Mouse (Mus musculus): ENCODE data around the gene Chpt1.
A peak's percentile ranks its signal among the peaks of the same experiment; 100 is the strongest.
"Not testable (repeated sequence)": the region's sequence is repeated elsewhere in the genome, so short reads cannot be mapped to it uniquely, and the experiment has no call there.

The Chpt1 gene

DNA sequence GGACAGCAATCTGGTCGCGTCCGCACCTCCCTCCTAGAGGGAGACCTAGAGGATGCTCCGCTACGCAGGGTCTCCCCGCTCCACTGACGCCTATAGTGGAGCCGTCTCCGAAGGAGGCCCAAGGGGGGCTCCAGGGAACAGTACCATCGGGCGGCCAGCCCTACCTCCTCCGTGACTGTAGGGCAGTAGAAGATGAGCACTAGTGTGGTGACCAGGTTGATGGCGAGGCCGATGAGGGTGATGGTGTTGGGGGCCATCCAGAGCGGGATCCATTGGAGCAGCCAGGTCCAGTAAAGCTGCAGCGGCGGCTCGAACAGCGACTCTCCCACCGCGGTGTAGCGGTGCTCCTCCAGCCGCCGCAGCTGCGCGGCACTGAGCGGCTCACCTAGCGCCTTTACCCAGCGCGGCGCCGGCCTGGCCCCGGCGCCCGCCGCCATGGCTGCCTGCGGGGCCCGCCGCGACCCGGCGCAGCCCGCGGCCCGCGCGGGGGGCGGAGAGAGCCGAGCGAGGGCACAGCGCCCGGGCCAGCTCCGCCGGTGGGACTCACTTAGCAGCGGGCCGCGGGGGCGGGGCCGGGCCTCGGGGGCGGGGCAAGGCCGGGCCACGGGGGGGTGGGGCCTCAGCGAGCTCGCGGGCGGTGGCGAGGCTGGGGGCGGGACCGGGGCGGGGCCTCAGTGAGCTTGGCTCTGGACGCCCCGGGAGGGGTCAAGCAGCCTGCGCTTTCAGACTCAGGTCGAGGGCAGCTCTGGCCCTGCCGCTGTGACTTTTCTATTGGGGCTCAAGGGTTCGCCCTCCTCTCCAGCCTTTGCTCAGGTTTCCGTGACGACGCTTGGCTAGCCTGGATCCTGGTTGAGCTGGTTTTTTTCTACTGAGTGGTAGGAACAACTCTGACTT lies at the start of gene Chpt1:
Gene Chpt1 (minus strand): TSS at position 653 of the 894 bp plus-strand sequence.
- DNase-seq (ENCODE audit: low read depth) = peak; percentile 94

DNA sequence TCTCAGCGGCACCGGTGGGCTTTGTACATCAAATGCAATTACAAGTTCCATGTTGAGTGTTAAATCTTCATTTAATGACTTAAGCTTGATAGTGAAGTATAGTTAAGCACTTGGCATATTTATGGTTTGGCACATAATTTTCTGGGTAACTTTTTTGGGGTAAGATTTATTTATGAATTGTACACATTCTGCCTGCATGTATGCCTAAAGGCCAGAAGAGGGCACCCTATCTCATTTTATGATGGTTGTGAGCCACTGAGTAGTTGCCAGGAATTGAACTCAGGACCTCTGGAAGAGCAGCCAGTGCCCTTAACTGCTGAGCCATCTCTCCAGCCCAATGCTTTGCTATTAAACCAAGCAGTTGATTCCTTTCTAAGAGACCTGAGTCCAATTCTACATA lies 48.9 kb upstream of the Chpt1 start:
- peak; percentile 23 for DNase-seq (ENCODE audit: low read depth)

DNA sequence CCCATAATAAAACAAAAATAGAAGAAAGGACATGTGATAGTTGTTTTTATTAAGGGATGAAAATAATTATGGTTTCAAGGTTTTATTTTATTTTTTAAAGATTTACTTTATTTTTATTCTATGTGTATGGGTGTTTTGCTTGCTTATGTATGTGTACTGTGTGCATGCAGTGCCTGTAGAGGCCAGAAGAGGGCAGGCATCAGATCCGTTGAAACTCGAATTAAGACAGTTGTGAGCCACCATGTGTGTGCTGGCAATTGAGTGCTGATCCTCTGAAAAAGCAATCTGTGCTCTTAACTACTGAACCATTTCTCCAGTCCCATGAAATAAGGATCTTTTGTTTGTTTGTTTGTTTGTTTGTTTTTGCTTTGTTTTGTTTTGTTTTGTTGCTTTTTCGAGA lies 46.4 kb upstream of the Chpt1 start:
- peak; percentile 17 for DNase-seq (ENCODE audit: low read depth)

DNA sequence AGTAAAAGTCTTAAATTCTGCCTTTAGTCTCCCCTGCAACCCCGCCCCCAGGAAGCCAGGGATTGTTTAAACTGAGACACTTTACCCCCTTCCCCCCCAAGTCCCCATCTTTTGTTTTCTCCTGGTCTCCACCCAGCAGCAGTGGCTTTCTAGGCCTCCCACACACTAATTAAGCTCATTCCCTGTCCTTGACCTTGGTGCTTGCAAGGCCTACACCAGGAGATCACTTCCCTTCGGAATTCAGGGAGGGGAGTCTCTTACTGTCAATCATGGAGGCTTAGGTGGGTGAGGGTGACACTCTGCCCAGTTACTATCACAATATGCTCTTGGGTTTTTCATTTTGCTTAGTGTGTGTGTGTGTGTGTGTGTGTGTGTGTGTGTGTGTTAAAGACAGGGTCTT lies 43.8 kb upstream of the Chpt1 start:
- no peak for DNase-seq (ENCODE audit: low read depth)

DNA sequence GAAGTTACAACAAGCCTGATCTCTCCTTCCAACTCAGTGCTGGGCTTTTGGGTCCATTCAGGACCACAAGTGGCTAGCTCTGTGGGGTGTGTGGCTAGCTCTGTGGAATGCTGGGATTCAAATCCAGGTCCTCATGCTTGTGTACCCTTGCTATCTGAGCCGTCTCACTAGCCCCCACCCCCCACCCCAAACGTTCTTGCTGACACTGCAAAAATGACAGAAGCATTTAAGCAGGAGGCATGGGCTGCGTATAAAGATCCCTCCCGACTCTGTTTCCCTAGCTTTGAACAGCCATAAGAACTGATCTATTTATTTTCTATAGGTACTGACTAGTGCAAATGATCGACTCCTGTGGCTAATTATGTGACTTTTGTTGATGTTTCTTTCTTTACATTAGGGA lies 26.8 kb upstream of the Chpt1 start:
- DNase-seq (ENCODE audit: low read depth) = no peak

DNA sequence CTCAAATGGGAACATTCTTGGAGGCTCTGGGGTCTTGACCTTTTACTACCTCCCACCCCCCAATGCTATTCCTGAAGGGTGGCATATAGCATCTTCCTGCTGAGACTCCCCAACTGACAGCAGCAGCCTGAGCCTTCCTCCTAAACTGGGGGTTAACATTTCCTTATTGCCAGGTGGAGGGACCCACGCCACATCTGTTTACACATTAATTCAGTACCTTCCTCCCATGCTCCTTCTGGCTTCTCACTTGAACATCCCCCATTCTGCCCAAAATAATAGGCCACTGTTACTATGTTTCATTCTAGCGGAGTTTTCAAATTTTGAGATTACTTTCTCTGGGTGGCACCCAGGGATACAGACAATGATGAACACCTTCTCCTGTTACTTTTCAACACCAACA lies 20.1 kb upstream of the Chpt1 start:
- DNase-seq (ENCODE audit: low read depth) = no peak

DNA sequence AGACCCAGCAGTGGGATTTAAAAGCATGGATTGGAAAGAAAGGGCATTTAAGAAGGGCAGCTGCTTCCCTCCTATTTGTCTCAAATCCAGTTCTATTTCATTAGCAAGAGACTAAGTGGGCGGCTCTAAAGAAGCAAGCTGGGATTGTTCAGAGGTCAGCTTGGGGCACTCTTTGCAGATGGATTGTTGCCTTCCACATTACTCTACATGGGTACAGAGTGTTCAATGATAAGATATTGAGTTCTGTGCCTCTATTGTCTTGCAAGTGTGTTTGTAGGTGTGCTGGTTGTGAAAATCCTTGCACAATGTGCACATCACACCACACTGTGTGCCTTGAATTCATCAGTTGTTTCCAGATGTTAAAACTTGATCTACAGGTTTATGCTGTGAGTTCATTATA lies 19.3 kb upstream of the Chpt1 start:
- no peak for DNase-seq (ENCODE audit: low read depth)

DNA sequence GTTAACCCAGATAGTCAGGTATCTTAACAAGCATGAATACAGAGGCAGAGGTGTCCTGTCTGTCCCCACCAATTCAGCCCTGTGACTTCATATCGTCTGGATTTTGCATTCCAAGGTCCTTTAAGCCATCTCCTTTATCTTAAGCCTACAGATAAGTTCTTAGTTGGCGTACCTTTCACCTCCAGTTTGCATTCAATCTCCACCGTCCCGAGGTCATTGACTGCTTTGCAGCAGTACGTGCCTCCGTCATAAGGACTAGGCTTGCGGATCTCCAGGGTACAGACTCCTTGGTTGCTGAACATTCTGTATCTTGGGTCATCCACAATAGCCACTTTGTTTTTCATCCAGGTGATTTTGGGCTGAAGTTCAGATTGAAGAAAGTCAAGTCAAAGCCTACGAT lies 18.9 kb upstream of the Chpt1 start:
- no peak for DNase-seq (ENCODE audit: low read depth)

DNA sequence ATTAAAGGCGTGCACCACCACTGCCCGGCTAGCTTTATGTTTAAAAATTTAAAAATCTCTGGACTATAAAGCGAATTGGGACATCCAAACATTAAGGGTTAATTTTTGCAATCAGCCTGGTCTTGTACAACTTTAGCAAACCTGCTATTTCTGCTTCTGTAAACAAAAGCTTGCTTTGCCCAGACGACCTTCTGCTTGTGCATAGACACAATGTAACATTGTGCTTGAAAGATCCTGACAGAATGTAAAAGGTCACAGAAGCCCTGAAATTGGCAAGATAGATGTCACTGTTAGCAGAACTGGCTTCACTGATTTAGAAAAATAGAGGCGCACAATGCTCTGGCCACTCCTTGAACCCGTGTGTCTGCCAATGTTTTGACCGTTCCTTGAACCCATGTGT lies 11.2 kb upstream of the Chpt1 start:
- DNase-seq (ENCODE audit: low read depth) = not testable (repeated sequence)

DNA sequence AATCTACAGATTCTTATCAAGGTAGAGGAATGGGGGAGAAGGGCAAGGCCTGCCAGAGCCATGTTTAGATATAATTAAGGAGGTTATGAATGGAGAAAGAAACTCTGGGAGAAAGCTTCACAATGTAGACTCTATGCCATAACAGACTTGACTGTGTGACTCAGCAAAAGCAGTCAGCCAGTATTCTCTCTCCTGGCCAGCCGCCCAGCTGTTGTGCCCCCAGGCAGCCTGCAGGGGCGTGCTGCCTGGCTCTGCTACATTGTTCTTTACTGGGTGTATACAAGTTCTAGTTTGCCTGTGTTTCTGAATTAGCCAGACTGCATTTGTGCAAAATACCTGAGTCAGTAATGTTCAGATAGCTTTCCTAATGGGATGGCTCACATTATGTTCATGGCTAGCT lies 10.6 kb upstream of the Chpt1 start:
- DNase-seq (ENCODE audit: low read depth) = peak; percentile 97

DNA sequence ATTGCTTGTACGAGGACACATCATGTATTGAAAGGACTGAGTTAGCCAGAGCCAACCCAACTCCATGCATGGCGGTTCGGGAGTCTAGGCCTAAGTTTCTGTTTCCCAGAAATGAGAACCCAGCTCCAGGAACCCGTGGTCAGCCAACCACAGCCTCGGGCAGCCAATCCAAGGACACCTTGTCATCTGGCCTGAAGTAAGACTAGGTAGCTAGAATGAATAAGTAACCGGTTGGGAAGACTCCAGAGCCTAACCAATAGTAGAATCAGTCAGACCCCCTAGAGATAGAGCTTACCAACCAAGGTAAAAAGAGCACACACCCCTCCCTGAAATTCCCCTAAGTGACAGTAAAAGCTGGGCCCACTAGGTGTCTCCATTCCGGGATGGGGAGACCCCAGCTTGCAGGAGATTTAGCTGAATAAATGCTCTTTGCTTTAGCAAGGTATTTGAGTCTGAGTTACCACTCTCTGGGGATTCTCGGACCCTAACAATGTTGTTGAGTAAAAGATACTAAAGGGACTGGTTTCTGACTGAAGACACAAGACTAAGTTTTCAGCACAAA lies 9.8 kb upstream of the Chpt1 start:
- no peak for DNase-seq (ENCODE audit: low read depth)

DNA sequence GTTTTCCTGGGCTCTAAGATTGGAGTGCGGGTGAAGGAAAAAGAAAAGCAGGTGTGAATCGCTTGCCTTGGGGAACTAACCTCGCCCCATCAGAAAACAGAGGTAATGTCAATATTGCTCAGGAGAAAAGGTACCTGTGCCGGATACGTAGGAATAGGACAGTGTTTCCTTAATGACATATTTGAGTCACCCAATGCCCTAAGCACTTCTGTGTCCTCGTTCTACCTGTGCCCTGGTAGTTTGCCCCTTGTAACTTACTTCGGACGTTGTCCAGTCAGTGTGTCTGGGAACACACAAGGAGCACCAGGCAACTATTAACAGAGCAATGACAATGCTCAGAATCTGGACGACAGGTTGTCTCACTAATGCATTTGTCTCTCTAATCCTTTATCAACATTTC lies 7.5 kb upstream of the Chpt1 start:
- no peak for DNase-seq (ENCODE audit: low read depth)

DNA sequence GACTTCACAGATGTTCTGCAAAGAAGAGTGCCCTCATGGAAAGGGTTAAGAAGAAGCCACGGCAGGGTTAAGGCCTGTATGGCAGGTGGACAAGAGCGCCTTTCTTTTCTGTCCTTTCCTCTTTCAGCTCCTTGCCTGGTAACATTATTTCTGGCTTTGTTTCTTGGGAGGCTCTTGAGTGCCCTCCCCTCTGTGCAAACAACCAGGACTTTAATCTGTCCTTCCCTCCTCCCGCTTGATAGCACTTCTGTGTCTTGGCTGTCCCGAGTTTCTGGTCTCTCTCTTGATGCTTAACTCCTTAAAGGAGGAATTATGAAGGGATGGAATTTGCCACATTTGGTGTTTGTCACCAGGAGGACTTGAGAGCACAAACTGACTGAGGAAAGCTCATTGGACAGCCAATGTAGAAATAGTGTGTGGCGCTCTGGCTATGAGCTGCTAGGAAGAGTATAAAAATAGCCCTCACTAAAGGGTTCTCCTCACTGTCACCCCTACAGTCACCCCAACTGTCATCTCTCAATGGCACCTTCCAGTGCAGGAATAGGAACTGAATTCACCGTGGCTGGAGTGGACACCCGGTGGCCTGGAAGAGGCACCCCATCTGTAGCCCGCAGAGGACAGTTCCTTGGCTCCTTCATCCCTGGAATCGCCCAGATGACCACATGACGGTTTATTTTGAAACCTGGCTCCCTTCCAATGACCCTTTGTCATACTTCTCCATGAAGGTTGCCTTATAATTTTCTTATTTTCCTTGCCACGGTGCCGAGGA lies 6.8 kb upstream of the Chpt1 start:
- peak; percentile 17 for DNase-seq (ENCODE audit: low read depth)

DNA sequence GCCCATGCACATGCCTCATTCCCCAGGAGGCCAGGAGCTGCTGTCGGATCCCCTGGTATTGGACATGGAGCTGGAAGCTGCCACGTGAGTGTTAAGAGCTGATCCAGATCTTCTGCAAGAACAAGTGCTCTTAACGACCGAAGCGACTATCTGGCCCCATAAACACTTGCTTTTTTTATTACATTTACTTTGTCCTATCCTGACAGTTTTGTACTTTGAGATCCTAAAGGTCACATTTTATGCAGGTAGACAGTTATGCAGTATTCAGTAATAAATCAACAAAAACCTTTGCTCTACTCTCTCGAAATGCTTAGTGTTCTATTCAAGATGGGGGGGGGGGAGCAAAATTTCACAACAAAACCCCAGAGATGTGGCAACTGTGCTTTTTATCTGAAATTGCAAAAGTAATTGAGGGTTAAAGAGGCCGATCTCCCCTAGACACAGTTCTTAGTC lies 3.8 kb upstream of the Chpt1 start:
- DNase-seq (ENCODE audit: low read depth) = no peak

DNA sequence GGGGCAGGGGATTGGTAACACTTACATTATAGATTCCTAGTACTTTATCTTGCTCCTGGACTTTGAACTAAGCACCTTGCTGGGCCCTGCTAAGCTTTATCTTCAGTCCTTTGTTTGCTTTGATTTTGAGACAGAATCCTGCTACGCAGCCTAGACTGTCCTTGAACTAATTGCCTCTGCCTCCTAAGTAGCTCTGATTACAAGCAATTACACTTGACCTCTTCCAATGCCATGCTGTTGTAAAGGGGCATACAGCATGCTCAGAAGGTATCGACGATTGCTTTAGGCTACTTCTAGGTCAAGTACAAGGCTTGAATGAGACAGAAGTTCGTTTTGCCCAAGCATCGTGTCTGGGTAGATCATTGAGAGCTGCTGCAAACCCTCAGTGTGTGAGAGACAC lies 1.4 kb upstream of the Chpt1 start:
- DNase-seq (ENCODE audit: low read depth) = no peak

DNA sequence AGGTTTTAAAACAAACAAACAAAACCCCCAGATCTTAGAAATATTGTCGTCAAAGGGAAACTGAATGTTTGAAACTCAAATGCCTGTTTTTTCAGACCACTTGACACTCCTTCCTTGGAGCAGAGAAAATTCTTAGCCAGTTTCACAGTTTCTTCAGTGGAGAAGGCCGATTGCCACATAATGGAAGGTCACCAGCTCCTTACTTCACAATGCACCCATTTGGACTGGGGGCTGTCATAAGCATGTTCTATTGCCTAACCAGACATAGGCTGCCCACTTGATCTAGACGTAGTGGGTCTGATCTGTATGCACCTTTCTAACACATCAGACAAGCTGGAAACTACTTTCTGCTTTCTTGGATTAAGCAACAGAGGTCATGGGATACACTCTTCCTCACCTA lies 608 bp upstream of the Chpt1 start:
- peak; percentile 34 for DNase-seq (ENCODE audit: low read depth)

DNA sequence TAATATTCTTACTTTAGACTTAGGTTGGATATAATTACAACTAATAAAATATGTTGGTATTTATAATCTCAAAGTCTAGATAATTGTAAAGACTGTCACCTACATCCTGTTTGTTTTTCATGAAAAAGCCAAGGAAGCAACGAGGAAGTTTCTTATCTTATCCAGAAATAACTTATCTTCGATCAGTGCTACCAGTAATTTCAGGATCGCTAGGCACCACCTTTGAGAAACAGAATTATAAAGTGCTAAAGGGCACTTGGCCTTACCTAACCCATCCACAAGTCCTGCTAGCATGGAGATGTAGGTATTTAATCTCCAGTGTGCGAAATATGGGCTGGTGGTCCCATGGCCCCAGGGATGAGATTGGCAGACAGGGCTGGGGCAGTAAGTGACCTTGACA lies 954 bp downstream of the Chpt1 start:
- no peak for DNase-seq (ENCODE audit: low read depth)

DNA sequence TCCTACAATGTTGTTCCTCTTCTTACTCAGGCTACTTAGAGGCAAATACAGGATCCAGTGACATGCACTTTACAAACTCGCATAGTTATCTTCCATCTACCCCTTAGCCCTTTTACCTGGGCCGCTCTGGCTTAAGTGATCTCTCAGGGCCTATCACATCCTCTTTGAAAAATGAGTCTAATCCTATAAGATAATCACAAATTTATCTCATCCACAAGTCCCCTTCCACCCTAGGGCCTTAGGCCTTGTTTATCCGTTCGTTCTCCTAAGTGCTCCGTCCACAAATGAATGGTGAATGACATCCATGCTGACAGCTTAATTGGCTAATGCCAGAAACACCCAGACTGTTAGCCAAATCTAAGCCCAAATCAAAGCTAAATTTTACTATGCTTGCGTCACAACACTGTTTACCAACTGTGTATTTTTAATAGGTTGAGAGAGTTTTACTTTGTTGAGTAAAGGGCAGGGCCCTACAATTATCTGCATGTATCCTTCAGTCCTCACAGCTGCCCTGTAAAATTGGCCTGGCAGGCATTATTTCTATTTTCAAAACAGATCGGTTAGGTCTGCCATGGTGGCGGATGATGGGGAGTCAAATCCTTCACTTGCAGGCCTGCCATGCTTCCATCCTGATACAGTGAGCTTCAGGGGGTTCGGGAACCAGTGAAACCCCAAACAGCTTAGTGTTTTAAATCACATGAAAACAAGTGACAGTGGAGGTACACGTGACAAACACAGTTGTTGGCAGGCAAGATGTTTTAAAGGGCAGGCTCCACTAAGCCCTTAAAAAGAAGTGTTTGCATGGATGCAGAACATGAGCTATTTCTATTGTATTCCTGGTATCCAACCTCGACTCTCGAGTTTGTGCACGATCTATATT lies 1.7 kb downstream of the Chpt1 start:
- no peak for DNase-seq (ENCODE audit: low read depth)

DNA sequence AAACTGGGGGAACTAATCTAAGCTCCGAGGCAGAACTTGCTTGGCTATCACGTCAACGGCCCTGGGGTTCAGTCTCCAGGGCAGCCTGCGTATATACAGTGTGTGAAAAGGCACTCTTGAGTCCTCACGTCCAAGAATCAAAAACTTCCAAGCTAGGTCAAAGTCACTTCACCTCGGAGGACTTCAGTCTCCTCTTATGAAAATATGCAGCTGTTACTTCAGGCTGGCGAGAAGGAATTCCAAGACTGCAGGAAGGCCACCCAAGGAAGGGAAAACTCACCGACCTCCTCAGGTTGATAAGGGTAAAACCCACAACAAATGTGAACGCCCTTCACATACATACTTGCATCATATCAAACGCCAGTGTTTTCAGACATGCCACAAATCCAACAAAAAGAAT lies 2.5 kb downstream of the Chpt1 start:
- DNase-seq (ENCODE audit: low read depth) = no peak

DNA sequence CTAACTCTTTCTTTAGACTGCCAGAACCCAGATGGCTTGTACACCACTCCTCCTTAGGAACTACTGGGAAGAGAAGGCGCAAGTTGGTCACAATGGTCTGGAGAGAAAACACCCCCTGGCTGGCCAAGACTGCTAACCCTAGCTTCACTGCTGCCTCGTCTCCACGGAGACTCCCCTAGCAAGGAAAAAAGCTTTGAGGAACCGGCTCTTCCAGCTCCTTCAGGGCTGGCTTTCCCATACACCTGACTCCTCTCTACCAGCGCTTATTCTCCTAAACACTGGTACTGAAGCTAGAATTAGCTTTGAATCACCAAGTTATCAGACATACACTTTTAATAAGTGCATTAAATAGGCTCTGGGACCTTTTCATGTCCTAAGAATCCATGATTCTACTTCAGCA lies 3.9 kb downstream of the Chpt1 start:
- DNase-seq (ENCODE audit: low read depth) = no peak

DNA sequence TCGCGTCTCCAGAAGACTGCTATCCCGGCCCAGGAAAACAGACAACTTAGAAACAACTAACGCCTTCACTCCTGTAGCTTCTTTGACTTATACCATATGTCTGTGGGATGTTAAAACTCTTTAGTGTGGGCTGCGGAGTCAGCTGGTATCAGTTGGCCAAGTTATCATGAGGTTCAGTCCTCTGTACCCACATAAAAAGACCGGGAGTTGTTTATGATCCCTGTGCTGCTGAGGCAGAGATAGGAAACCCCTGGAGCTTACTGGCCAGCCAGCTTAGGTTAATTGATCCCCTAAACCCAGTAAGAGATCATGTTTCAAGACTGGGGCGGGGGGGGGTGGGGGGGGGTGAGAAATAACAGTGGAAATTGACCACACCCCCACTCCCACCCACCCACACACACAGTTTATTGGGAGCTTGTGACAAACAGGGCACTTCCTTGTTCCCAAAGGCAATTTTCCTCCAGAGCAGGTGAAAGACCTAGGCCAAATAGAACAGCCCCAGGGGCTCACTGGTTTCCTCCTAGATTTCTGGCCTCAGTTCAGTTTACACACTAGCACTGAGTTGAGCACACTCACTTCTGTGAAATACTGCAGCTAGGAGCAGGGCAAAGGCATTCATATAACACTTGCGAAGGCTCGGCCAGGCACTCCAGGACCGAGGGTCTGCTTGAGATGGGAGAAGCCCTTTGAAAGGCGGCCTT lies 6.9 kb downstream of the Chpt1 start:
- no peak for DNase-seq (ENCODE audit: low read depth)
